Mouse (Mus musculus) 416B (cell line): ENCODE data around the gene Srp68.

Source experiments
- DNase-seq: peaks from one replicate; pipeline ENCODE4 v3.0.0; 2011; ENCODE audit warnings: low read depth

Srp68 gene

GRCm38 (mm10) chr11:116274045-116274666 lies at the start of gene Srp68:
Gene Srp68 (minus strand): TSS chr11:116274217.
- DNase-seq: peak; percentile 95

- DNase-seq: peak; percentile 76
These were observed 45.0 kb upstream of the Srp68 start for GRCm38 (mm10) chr11:116318719-116319659.

GRCm38 (mm10) chr11:116312359-116312758 lies 38.3 kb upstream of the Srp68 start:
- peak; percentile 26 for DNase-seq

- DNase-seq: no peak
These were observed 37.2 kb upstream of the Srp68 start for GRCm38 (mm10) chr11:116311169-116311568.

- DNase-seq: no peak
These were observed 35.6 kb upstream of the Srp68 start for GRCm38 (mm10) chr11:116309601-116310000.

- peak; percentile 48 for DNase-seq
These were observed 33.9 kb upstream of the Srp68 start for GRCm38 (mm10) chr11:116307762-116308531.

- peak; percentile 10 for DNase-seq
These were observed 33.2 kb upstream of the Srp68 start, which contains the start of gene Exoc7 for GRCm38 (mm10) chr11:116307019-116307725. Gene Exoc7 (minus strand): TSS chr11:116307233.

- DNase-seq: peak; percentile 94
These were observed 32.3 kb upstream of the Srp68 start for GRCm38 (mm10) chr11:116306126-116306982.

- DNase-seq: peak; percentile 23
These were observed 31.4 kb upstream of the Srp68 start for GRCm38 (mm10) chr11:116305423-116305822.

GRCm38 (mm10) chr11:116298621-116299020 lies 24.6 kb upstream of the Srp68 start:
- DNase-seq: no peak

GRCm38 (mm10) chr11:116298221-116298620 lies 24.2 kb upstream of the Srp68 start:
- DNase-seq: no peak

- no peak for DNase-seq
These were observed 23.0 kb upstream of the Srp68 start for GRCm38 (mm10) chr11:116297017-116297416.

GRCm38 (mm10) chr11:116296191-116296734 lies 22.2 kb upstream of the Srp68 start:
- no peak for DNase-seq

- peak; percentile 79 for DNase-seq
These were observed 20.3 kb upstream of the Srp68 start for GRCm38 (mm10) chr11:116294319-116294718.

- DNase-seq: no peak
These were observed 19.6 kb upstream of the Srp68 start for GRCm38 (mm10) chr11:116293538-116294137.

- DNase-seq: no peak
These were observed 18.4 kb upstream of the Srp68 start for GRCm38 (mm10) chr11:116292401-116292800.

GRCm38 (mm10) chr11:116290556-116290955 lies 16.5 kb upstream of the Srp68 start:
- DNase-seq: no peak

GRCm38 (mm10) chr11:116287351-116287750 lies 13.3 kb upstream of the Srp68 start:
- DNase-seq: no peak

GRCm38 (mm10) chr11:116285770-116286191 lies 11.8 kb upstream of the Srp68 start:
- no peak for DNase-seq

GRCm38 (mm10) chr11:116283982-116284381 lies 10.0 kb upstream of the Srp68 start:
- DNase-seq: no peak
